Mouse (Mus musculus) kidney, embryonic 16.5 days (tissue): Measurements from ENCODE around the gene Sec22c. TPM values are rescaled to one million over a fixed set of nuclear protein-coding genes. Genes with fewer than 3 reads are reported as not detected.
A peak's percentile ranks its signal among the peaks of the same experiment; 100 is the strongest.

ENCODE experiments used
- ATAC-seq: fragments of 200-750 bp; cut with Nextera tagmentation; 2 replicates; pipeline ENCODE4 v1.8.0; 2017; ENCODE audit warnings: moderate TSS enrichment; ENCODE audit not compliant: low FRiP score, low TSS enrichment
- H3K27ac ChIP-seq: fragments of 300-500 bp; sonication (generic); 2 replicates; pipeline ENCODE4 v1.5.1; 2014; ENCODE audit warnings: low read length
- H3K27me3 ChIP-seq: fragments of 300-500 bp; sonication (generic); 2 replicates; pipeline ENCODE4 v1.6.1; 2014; ENCODE audit warnings: low read length, control low read depth, mixed read lengths; ENCODE audit not compliant: insufficient read depth
- H3K36me3 ChIP-seq: fragments of 300-500 bp; sonication (generic); 2 replicates; pipeline ENCODE4 v1.6.1; 2014; ENCODE audit warnings: low read length, control low read depth, mixed read lengths; ENCODE audit not compliant: insufficient read depth
- H3K4me1 ChIP-seq: fragments of 300-500 bp; sonication (generic); 2 replicates; pipeline ENCODE4 v1.6.1; 2014; ENCODE audit warnings: low read length, control low read depth, mixed read lengths; ENCODE audit not compliant: insufficient read depth
- H3K4me2 ChIP-seq: fragments of 300-500 bp; sonication (generic); replicated peaks from 2 replicates; pipeline ENCODE4 v1.6.1; 2014; ENCODE audit warnings: low read depth, low read length
- H3K4me3 ChIP-seq: fragments of 300-500 bp; sonication (generic); 2 replicates; pipeline ENCODE4 v1.5.1; 2014; ENCODE audit warnings: mild to moderate bottlenecking, low read length
- H3K9ac ChIP-seq: fragments of 300-500 bp; sonication (generic); replicated peaks from 2 replicates; pipeline ENCODE4 v1.6.1; 2014; ENCODE audit warnings: low read length
- H3K9me3 ChIP-seq: fragments of 300-500 bp; sonication (generic); 2 replicates; pipeline ENCODE4 v1.6.1; 2016; ENCODE audit warnings: low read length, control low read depth
- WGBS: fragments of 180-500 bp; shearing (Covaris S2); extraction: QIAGEN DNeasy Blood & Tissue Kit; methylation state at CpG from one replicate; pipeline ENCODE4 v1.1.7; 2014; 5-methylcytosine and 5-hydroxymethylcytosine counted together
- polyA plus RNA-seq: library from polyadenylated mRNA; unstranded; fragments of >200 nt; fragmentation: Nextera tagmentation; extraction: Ambion mirVana; gene quantifications from 2 replicates; pipeline ENCODE4 v1.2.1, GENCODE M21; 2015

Gene Sec22c
- polyA plus RNA-seq, 1 experiment from 2014 or later = 8.5 TPM

- WGBS = 13% methylated on average over 27 of the region's 27 CpGs
- peak overlapping the region; percentile 56 for H3K4me3 ChIP-seq
- peak overlapping the region; percentile 96 for H3K4me2 ChIP-seq
- no peak overlapping the region for H3K9ac ChIP-seq
- H3K4me1 ChIP-seq = peaks cover 18% of the 10 kb centered on the region
- no peaks in the 10 kb centered on the region for H3K9me3 ChIP-seq
- peaks cover 54% of the 10 kb centered on the region for H3K27me3 ChIP-seq
- no peak overlapping the region for H3K27ac ChIP-seq
- no peaks in the 10 kb centered on the region for H3K36me3 ChIP-seq
- ATAC-seq = 0 out of 2 replicates have a peak, but pooled peaks have one; percentile 6
Measured at GRCm38 (mm10) chr9:121641235-121641915, 63.9 kb downstream of the Sec22c start.

GRCm38 (mm10) chr9:121639790-121640189, 65.5 kb downstream of the Sec22c start:
- H3K4me3 ChIP-seq = no peak overlapping the region
- no peak overlapping the region for H3K4me2 ChIP-seq
- H3K9ac ChIP-seq = no peak overlapping the region
- H3K27ac ChIP-seq = no peak overlapping the region
- WGBS = 51% methylated on average over 16 of the region's 16 CpGs
- no peak for ATAC-seq
- peaks cover 18% of the 10 kb centered on the region for H3K4me1 ChIP-seq
- H3K9me3 ChIP-seq = no peaks in the 10 kb centered on the region
- no peaks in the 10 kb centered on the region for H3K36me3 ChIP-seq
- peaks cover 57% of the 10 kb centered on the region for H3K27me3 ChIP-seq

DNA sequence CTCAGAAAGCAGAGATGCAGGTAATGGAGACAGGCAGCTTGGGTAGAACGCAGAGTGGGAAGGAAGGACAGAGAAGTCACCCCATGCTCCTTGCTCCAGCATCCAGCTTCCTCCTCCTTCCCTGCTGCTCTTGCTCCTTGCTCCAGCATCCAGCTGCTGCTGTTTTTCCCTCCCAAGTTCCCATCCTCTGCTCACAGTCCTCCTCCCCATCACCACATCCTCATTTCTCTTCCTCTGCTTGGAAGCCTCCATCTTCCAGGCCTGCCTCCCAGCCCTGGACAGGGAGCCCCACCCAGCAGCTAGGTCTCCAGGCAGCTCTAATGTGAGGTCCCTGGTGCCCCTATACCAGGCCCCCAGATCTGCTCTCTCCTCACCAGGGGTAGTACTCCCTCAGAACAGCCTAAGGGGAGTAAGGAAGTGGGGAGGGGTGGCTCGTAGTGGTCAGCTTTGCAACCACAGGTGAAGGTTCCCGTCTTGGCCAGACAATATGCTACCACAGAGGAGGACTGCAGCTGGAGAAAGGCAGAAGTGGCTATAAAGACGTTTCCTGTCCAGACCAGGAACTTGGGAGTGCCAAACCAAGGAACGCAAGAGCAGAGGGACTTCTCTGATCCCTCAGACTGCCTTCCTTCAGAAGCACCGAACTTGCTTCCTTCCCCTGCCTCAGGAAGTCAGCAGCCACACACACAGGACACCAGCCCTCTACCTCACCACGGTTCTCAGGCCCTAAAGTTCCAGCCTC, 69.3 kb downstream of the Sec22c start:
- Histone ChIP-seq H3K4me3 (no peak overlapping the region), H3K27ac (no peak overlapping the region), H3K4me1 (no peaks in the 10 kb centered on the region), H3K36me3 (no peaks in the 10 kb centered on the region), H3K27me3 (peaks cover 24% of the 10 kb centered on the region), H3K9ac (no peak overlapping the region), H3K4me2 (no peak overlapping the region), H3K9me3 (no peaks in the 10 kb centered on the region)
- no peak for ATAC-seq
- 43% methylated on average over 7 of the region's 7 CpGs for WGBS

DNA sequence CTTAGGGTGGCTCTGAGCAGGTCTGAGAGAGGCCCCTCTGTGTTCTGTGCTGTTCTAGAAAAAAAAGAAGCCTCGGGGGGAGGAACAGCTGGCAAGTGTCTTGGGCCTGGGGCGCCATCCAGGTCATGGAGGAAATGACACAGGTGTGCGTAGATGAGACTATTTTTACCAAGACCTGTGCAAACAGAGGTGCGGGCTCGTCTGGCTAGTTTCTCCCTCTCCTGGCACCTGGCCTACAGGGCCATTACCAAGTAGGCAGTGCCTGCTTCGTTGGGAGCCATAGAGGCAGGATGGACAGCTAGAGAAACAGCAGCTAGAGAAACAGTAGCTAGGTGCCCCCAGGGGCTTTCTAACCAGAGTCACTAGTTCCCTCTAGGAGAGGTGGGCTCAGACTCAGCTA, 72.0 kb downstream of the Sec22c start:
- H3K4me1 ChIP-seq = no peaks in the 10 kb centered on the region
- no peak overlapping the region for H3K27ac ChIP-seq
- ATAC-seq = no peak
- no peak overlapping the region for H3K9ac ChIP-seq
- H3K9me3 ChIP-seq = no peaks in the 10 kb centered on the region
- no peak overlapping the region for H3K4me2 ChIP-seq
- WGBS = 72% methylated on average over 6 of the region's 6 CpGs
- no peak overlapping the region for H3K4me3 ChIP-seq
- no peaks in the 10 kb centered on the region for H3K36me3 ChIP-seq
- H3K27me3 ChIP-seq = peaks cover 3% of the 10 kb centered on the region; the same call in 1 of the 2 replicates

GRCm38 (mm10) chr9:121632891-121633290, 72.4 kb downstream of the Sec22c start:
- H3K9ac ChIP-seq = no peak overlapping the region
- WGBS = 82% methylated on average over 10 of the region's 10 CpGs
- H3K36me3 ChIP-seq = no peaks in the 10 kb centered on the region
- H3K4me2 ChIP-seq = no peak overlapping the region
- H3K4me3 ChIP-seq = no peak overlapping the region
- H3K4me1 ChIP-seq = no peaks in the 10 kb centered on the region
- peaks cover 3% of the 10 kb centered on the region; the same call in 1 of the 2 replicates for H3K27me3 ChIP-seq
- H3K9me3 ChIP-seq = no peaks in the 10 kb centered on the region
- no peak overlapping the region for H3K27ac ChIP-seq
- no peak for ATAC-seq

GRCm38 (mm10) chr9:121631946-121632345, 73.3 kb downstream of the Sec22c start:
- Histone ChIP-seq H3K27ac (no peak overlapping the region), H3K9ac (no peak overlapping the region), H3K9me3 (no peaks in the 10 kb centered on the region), H3K4me3 (no peak overlapping the region), H3K4me1 (no peaks in the 10 kb centered on the region), H3K27me3 (peaks cover 3% of the 10 kb centered on the region; the same call in 1 of the 2 replicates), H3K36me3 (no peaks in the 10 kb centered on the region), H3K4me2 (no peak overlapping the region)
- no peak for ATAC-seq
- WGBS = 50% methylated on average over 4 of the region's 4 CpGs

- no peaks in the 10 kb centered on the region for H3K9me3 ChIP-seq
- no peak for ATAC-seq
- no peak overlapping the region for H3K4me3 ChIP-seq
- H3K4me2 ChIP-seq = no peak overlapping the region
- WGBS = 65% methylated on average over 1 of the region's 1 CpGs
- no peak overlapping the region for H3K9ac ChIP-seq
- H3K27me3 ChIP-seq = peaks cover 3% of the 10 kb centered on the region; the same call in 1 of the 2 replicates
- no peaks in the 10 kb centered on the region for H3K4me1 ChIP-seq
- H3K36me3 ChIP-seq = no peaks in the 10 kb centered on the region
- H3K27ac ChIP-seq = no peak overlapping the region
Measured at GRCm38 (mm10) chr9:121630627-121631026, 74.7 kb downstream of the Sec22c start.

Other genes with a start within 250 kb of the Sec22c start
- 2.8 and 3.6 TPM in 2 replicates for gene Cck, start 209.8 kb downstream of the Sec22c start, polyA plus RNA-seq
- 0.25 TPM in 1 of 2 replicates, not detected in the other for gene Lyzl4, start 63.4 kb downstream of the Sec22c start, polyA plus RNA-seq
- 0.04 and 0.40 TPM in 2 replicates for gene Vipr1, start 62.8 kb downstream of the Sec22c start, polyA plus RNA-seq
- 107 and 114 TPM in 2 replicates for gene Ss18l2, start 4.8 kb upstream of the Sec22c start, polyA plus RNA-seq
- 46.1 and 57.5 TPM in 2 replicates for gene Nktr, start 13.7 kb upstream of the Sec22c start, polyA plus RNA-seq
- gene Zfp651, start 53.8 kb upstream of the Sec22c start, polyA plus RNA-seq = 8.1 and 9.5 TPM in 2 replicates
- gene Klhl40, start 72.1 kb upstream of the Sec22c start, polyA plus RNA-seq = 0.72 and 0.99 TPM in 2 replicates
- 0.50 and 0.56 TPM in 2 replicates for gene Hhatl, start 87.0 kb upstream of the Sec22c start, polyA plus RNA-seq
- 0.58 and 0.71 TPM in 2 replicates for gene Ccdc13, start 134.0 kb upstream of the Sec22c start, polyA plus RNA-seq
- 120 and 142 TPM in 2 replicates for gene Higd1a, start 152.9 kb upstream of the Sec22c start, polyA plus RNA-seq
- 0.90 and 1.2 TPM in 2 replicates for gene Ackr2, start 192.9 kb upstream of the Sec22c start, polyA plus RNA-seq
- gene Cyp8b1, start 210.8 kb upstream of the Sec22c start, polyA plus RNA-seq = not detected in 2 replicates
- gene Fam198a, start 245.5 kb upstream of the Sec22c start, polyA plus RNA-seq = 2.0 and 2.8 TPM in 2 replicates